Mouse (Mus musculus): ENCODE results near the gene Pacrg. TPM values are rescaled to one million over a fixed set of nuclear protein-coding genes. Genes with fewer than 3 reads are reported as not detected.

Pacrg gene
- polyA plus RNA-seq, 2 experiments from 2014 or later = not detected

DNA sequence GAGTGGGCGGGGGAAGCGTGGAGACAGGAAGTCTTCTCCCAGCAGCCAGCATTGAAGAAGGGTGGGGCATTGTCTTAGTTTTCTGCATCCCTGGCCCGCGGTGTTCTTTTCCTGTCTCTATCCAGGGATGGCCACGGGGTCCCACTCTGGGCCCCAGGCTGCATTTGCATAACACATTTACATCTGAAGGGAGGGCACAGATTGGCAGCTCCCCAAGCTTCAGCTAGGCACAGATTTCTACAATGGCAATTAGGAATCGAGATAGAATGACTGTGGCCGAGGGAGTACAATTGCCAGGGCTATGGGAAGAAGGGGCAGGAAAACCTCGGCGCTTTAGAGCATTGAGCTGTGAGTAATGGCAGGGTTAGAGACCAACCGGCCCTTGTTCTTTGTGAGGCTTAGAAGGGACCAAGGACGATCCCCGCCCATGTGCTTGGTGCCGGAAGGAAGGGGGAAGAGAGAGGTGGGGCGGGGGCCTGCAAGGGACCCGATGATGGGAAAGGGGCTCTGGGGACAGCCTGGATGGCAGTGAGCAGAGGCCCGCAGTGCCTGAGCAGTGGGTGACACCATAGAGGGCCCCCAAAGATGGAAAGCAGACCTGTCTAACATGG lies 398.5 kb downstream of the Pacrg start:
- no peak for ATAC-seq

DNA sequence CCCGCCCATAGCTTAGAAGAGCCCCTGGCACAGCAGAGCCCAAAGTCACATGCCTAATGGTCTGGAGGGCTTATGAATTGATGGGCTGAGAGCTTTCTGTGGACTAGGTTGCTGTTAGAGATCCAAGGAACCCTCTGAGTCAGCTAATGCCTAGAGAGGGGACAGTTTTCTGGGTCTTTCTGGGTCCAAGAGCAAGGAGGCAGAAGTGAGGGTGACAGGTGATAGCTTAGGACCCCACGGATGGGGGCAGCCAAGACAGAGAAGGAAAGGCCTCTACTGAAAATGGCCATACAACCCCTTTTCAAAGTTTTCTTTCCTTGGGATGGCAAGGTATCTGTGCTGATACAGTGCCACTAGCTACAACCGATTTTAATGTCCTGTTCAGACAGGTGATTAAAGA lies 399.1 kb downstream of the Pacrg start:
- ATAC-seq = no peak

DNA sequence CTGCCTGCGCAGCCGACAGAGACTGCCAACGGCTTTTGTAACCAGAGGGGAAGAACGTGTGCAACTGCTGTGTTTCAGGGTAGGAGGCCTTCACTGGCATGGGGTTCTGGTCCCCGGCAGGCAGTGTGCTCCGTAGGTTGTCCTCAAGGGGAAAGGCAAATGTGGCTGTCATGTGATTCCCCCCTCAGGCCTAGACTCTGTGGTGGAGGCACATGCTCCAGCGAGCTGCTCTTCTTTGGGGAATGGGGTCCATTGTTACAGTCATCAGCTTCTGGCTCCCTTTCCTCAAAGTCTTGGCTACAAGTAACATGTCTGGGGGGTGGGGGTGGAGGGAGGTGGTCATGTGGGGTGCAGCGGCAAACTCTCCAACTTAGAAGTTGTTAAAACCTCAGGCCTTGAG lies 400.3 kb downstream of the Pacrg start:
- ATAC-seq = no peak

DNA sequence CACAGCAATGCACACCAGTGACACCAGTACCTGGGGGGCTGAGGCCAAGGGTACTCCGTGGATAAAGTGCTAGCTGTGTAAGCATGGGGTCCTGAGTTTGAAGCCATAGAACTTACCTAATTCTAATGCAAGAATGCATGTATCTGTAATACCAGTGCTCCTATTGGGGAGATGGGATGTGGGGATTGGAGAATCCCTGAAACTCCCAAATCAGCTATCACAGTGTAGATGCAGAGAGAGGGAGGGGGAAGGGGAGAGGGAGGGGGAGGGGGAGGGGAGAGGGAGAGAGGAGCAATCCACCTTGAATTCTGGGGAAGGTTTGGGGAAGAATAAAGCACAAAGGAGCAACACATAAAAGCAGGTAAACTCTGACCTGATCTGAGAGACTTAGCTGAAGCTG lies 405.2 kb downstream of the Pacrg start:
- no peak for ATAC-seq

DNA sequence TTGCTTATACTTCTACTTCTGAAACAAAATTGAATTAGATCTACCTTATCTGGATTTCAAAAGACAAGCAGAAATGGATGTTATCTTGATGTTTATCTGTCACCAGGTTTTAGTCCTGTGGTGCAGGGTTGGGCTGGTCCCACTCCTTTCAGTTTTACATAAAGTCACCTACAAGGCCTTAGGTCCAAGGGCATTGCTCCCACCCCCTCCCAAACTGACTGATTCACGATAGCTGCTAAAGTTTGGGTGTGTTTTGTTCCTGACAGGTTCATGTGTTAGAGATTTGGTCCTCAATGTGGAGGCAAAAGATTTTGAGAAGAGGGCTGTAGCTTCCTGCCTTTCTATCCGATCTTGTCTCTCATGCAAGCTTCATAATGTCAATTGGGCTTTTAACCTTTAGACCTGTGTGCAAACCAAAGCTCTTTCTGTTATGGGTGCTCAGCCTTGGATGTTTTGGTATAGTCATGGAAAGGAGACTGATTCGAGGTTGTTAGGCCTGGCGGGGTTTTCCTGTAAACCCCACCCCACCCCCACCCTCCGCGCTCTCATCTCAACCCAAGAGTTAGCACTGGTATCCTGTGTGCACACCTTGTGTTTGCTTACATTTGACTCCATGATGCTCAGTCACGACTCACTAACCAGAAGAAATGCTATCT lies 407.5 kb downstream of the Pacrg start:
- no peak for ATAC-seq

DNA sequence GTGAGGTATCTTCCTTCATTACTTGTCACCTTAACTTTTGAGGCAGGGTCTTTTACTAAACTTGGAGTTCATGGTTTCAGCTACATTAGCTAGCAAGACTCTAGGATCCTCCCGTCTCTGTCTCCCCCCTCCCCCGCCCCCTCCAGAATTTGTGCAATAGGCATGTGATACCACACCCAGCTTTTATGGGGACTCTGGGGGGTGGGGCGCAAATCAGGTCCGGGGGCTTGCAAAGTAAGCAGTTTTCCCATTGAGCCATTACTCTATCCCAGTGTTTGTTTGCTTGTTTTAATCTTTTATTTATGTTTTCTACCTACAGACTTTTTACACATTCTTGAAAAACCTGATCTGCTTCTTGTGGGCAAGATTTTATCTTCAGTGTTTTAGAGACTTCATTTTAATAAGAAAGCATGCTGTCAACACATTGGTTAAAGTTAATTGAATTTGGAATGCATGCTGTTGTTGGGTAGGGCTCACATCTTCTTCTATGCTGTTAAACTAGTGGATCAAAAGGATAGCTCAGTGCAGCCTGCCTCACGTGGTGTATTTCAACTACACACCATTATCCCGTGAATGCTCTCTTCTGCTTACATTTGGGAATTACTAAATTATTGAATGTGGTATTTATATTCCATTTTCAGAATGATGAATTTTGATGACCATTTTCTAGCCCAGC lies 408.1 kb downstream of the Pacrg start:
- ATAC-seq = no peak

DNA sequence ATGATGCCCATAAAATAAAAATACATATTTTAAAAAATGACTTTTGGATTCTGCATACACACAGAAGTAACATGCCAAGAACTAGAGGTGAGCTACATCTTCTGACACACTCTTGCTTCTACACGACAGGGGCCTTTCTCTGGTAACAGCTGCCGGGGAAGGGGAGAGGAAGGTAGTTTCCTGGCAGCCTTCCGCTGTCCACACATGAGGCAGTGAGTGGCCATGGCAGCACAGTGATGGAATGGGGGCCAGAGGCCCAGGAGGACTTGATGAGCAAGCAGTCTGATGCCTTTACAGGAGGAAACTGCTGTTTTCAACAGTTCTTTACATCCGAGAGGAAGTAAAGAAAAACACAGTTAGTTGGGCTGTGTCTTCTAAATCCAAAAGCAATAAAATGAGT lies 409.3 kb downstream of the Pacrg start:
- ATAC-seq = no peak

DNA sequence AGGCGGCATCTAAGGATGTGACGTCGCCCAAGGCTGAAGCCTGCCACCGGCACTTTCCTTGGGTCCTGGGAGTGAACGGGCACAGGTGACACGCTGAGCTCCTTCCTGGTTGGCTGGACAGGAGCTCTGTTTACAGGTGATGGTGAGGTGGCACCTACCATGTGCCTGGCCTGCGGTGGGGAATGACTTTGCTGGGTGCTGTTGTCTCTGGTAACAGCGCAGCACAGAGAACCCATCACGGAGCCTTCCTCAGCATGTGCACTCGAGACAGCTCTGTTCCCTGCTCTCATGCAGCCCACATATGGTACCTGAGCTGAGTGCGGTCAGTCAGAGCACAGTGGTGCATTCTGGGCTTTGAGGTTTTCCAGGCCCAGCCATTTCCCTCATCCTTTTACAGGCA lies 410.7 kb downstream of the Pacrg start:
- no peak for ATAC-seq

DNA sequence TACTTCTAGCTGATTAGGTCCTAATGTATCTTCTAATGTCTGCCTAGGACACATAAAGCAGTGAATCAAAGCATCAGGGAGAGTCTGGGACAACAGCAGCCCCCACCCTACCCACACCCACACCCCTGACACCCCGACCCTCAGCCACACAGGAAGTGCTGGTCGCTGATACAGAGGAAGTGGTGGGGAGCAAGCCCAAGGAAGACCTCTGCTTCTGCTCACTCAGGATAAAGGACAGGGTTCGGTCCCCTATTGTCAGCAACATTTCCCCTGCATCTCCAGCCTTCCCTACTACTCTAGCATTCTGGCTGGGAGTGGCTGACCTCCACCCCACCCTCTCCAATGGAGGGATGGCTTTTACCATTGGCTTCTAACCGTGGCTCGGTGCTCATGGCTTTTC lies 414.8 kb downstream of the Pacrg start:
- no peak for ATAC-seq

DNA sequence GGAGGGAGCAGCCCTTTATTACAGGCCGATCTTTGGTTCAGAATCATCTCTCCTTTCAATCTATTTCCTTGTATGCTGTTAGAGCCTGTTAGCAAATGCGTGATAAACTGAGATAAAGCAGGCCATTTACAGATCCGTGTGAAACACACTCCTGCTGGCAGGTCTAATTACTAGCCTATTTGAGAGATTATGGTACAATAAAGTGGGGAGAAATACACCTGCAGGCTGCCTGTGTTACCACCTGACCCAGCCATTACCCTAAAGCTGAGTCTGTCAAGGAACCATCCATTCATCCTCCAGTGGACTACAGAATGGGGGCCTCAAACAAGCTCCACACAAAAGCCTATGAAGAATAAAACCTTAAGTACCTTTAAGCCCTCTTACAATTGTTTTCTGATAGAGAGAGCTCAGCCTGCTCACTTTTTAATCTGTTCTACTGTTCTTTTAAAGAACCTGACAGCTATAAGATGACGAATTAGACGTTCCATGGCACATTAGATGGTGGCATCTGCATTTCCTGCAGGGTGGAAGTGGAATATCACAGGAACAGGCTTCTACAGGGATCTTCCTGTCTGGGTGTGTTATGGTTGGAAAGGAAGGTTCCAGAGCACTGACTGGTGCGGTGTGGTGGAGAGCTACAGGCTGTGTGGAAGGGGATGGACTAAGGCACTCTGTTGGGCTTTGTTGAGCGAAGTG lies 422.4 kb downstream of the Pacrg start:
- ATAC-seq = no peak

DNA sequence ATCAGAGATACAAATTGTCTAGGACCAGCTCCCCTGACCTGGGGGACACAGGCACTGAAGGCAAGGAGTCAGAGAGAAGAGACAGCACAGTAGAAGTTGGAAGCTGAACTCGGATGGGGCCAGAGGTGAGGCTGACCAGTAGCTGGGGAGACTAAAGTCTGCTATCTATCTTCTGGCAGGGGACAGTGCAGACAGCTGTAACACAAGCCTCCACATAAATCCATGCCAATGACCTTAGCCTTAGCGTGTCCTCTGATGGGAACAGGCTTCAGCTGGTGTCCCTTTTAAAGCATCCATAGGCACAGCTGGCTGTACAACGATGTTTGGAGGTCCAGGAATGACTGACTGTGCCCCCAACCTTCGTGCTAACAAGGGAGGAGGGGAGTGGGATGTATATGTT lies 423.1 kb downstream of the Pacrg start:
- ATAC-seq = no peak

DNA sequence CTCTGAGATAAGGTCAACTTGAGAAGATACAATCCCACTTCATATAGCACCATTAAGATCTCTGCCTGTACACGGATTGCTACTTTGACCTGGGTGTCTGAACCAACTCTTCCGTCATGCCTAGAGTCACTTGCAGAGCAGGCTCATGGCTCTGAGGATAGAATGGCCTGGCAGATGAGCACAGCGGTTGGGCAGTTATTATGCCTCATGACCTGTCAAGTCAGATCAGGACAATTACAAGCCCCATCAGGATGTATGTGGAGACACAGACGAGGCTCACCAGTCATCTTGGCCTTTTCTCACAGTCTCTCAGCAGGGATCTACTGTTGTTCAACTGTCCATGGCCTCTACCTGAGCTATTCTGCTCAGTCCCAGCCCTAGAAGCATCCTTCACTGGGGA lies 424.0 kb downstream of the Pacrg start:
- no peak for ATAC-seq

DNA sequence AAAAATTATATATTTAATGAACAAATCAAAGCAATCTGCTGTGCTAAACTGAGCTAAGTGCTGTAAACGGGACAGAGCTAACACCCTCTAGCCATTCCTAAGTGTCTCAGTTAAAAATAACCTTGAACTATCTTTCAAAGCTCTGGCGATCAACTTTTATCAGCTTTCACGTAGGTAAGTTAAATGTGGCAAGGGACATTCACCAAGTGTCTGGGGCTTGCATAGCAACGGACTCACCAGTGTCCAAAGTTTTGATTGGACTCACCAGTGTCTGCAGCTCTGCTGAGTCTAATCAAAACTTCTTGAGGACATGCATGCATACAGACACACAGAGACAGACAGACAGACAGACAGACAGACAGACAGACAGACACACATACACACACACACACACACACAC lies 425.7 kb downstream of the Pacrg start:
- no peak for ATAC-seq

DNA sequence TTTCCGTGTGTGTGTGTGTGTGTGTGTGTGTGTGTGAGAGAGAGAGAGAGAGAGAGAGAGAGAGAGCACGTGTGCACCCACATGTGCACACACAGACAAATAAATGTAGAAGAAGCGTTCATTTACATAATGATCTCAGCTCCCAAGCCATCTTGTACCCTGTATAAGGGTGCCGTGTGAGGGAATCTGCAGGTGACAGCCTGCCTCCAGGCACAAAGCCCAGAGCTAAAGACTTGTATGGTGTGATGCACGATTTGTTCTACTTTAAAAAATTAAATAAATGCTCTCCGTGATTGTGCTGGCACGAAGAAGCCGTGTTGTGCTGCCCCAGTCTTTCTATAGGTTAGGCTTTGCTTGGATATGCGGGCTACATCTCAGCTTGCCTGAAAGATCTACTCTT lies 426.2 kb downstream of the Pacrg start:
- ATAC-seq = no peak

DNA sequence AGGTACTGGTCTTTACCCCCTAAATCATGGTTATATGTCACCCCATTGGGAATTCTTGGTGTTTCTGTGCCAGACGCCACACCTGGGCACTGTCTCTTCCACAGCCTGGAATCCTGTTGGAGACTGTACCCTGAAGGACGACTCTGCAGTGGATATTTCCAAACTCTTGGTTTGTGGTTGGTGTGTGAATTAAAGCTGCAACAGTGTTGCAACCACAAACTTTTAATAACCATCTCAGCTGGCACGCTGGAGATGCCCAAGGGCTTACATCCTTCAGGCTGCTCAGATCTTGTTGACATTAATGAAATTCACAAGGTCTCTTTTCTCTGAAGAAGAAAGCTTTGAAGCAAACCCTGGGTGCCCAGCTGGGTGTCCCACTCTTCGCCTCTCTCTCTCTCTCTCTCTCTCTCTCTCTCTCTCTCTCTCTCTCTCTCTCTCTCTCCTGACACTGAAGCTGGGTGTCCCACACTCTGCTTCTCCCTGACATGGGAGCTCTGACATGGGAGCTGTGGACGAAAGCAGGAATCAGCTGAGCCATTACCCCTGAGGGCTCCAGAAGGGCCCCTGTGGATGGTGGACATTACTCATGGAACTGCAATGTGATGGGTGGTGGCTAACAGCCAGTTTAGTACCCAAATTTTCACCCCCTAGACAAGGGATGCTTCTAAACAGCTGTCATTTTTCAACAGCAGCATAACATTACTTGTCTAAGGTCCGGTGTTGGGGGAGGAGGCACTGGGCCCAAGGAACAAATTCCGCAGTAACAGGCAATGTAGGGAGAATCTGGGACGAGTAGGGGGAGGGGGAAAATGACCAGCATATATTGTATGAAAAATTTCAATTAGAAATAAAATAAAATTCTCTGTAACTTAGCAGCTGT lies 429.3 kb downstream of the Pacrg start:
- no peak for ATAC-seq

DNA sequence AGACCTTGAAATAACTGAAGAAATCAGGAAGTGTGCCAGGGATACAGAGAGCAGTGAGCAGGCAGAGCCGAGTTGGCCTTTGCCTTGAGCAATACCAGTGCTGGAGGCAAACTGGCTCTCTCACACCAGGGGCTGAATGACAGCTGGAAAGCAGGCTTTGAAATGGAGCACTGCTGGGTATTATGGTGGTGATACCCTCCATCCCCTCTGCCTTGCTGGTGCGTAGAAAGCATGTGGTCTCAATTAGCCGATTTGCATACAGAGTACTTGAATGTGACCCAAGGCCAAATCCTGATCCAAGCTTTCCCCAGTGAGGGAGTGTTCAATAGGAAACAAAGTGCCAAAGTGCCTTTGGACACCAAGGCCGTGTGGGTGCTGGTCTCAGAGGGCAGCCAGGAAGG lies 431.4 kb downstream of the Pacrg start:
- ATAC-seq = no peak

DNA sequence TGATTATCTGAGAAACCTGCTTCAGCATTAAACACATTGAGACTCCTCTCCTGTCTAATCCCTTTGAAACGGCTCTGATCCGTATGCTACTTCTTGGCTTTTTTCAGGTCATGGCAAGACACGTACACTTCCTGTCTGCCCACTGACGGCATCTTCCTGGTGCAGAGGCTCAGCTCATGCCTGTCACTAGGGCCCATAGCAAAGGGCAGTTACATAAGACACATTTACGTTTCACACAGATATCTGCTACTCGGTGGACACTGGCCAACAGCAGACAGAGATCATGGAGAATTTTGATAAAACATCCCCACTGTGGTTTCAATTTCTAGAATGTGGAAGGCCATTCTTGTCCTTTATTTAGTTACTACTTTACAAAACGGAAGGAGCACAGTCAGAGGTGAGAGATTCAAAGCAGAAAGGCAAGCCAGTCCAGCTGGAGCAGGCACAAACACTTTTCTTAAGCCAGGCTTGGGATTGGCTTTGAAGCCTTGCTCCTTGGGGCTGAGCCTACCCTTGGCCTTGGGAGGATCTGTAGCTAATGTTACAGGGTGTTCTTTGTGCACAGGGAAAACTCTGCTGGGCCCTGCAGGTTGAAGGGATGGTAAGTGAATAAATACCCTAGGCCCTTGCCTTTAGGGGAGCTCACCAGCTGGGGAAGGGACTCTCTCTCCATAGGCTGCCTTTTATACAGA lies 432.9 kb downstream of the Pacrg start:
- ATAC-seq = no peak

DNA sequence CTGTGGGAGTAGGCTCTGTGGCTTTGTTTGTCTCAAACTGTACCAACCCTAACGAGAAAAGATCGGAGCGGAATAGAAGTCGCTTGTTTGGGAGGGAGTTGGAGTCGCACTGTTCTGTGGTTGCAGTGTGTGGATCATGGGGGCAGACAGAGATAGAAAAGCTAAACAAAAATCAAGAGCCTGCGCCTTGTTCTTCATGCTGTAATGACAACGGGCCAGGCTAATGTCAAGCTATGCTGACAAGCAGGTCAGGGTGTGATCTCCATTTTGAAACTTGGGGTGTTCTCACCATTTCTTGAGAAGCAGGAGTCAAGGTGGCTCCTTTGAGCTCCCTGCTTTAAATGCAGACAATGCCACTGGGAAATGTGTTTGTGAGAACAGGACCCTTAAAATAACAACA lies 433.8 kb downstream of the Pacrg start:
- no peak for ATAC-seq

DNA sequence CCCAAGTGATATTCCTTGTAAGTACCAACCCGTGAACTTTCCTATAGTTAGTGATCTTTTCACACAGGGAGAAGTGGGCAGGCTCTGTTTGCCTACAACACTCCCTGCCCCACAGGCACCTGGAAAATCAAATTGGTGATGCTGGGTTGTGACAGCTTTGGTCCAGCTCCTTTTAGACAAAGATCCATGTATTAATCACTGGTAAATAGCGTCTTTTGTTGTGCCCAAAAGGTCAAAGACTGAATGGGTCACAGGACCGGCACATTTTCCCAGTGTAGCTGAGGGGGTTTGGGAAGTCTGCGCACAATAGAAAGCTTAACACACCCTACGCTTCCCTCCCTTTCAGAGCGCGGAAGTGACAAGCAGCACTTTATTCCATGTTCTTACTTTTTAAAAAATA lies 434.2 kb downstream of the Pacrg start:
- ATAC-seq = no peak

DNA sequence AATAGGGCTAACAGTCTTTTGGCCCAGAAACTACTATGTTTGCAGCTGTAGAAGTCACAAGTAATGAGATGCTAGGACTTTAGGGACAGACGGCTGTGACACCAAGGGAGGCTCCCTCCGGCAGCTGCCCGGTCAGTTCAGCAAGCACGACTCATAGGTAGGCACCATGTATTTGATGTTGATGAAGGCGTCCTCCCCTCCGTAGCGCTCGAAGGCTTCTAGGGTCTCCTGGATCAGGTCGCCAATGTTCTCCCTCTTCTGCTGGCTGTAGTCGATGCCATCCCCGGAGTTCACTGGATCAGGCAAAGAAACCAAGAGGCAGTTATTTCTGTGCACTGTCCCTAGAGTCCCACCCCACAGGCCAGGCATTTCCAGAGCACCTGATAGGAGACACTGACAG lies 436.9 kb downstream of the Pacrg start:
- ATAC-seq = no peak

DNA sequence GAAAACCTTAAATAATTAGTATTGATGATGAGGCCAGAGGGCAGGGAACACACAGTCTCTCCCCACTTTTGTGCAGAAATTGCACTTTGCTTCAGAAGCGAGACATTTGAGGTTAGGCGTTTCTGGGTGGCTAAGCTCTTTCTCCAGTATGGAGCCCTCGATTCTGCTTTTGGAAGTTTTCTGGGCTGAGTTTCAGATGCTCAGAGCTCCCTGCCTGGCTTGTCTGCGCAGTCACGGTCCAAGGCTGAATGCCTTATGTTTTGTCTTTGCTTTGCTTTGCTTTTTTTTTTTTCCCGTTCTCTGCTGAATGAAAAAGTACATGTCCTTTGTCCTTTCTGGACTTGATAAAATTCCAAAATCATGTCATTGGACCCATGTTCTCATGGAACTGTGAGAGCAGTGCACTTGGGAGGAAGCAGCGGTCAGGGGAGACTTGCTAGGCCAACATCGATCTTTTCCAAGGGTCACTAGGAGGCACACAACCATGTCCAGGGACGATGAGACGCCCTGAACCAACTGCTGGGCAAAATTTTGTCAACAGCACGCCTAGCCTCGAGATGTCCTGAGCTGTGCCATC lies 438.0 kb downstream of the Pacrg start:
- ATAC-seq = no peak

DNA sequence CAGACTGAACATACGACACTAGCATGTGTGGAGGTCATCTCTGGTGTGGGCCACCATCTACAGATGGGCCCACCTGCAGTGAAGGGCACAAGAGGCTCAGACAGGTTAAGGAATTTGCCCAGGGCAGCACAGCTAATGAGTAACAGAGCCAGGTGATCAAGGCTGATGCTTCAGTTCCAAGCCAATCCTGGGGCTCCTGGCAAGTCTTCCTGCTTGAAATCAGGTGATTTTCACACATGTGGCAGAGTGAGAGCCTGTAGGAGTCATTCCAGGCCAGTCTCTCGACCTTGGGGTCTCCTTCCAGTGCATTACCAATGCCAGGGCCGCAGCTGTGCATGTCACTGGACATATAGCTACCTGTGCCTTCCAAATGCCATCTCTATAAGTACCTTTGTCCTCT lies 438.6 kb downstream of the Pacrg start:
- no peak for ATAC-seq
